Mouse (Mus musculus) neural tube, embryonic 11.5 days (tissue): ENCODE results near the gene Hpn. TPM values are rescaled to one million over a fixed set of nuclear protein-coding genes. Genes with fewer than 3 reads are reported as not detected.

Experiments
- ATAC-seq: fragments of 200-750 bp; cut with Nextera tagmentation; 2 replicates; pipeline ENCODE4 v1.8.0; 2017; ENCODE audit warnings: moderate number of reproducible peaks, mild to moderate bottlenecking, moderate TSS enrichment, moderate library complexity; ENCODE audit not compliant: insufficient read depth, low FRiP score, low TSS enrichment
- DNase-seq: peaks from one replicate; pipeline ENCODE4 v3.0.0-alpha.2; 2015; ENCODE audit warnings: low spot score
- H3K27ac ChIP-seq: fragments of 300-500 bp; sonication (generic); 2 replicates; pipeline ENCODE4 v1.5.1; 2014; ENCODE audit warnings: low read depth, mild to moderate bottlenecking, low read length
- H3K27me3 ChIP-seq: fragments of 300-500 bp; sonication (generic); 2 replicates; pipeline ENCODE4 v1.6.1; 2014; ENCODE audit warnings: mild to moderate bottlenecking, low read length, mixed read lengths; ENCODE audit not compliant: control insufficient read depth, insufficient read depth
- H3K36me3 ChIP-seq: fragments of 300-500 bp; sonication (generic); 2 replicates; pipeline ENCODE4 v1.6.1; 2014; ENCODE audit warnings: mild to moderate bottlenecking, low read length, moderate library complexity, mixed read lengths; ENCODE audit not compliant: control insufficient read depth, insufficient read depth
- H3K4me1 ChIP-seq: fragments of 300-500 bp; sonication (generic); 2 replicates; pipeline ENCODE4 v1.6.1; 2014; ENCODE audit warnings: low read length, mixed read lengths; ENCODE audit not compliant: control insufficient read depth, insufficient read depth
- H3K4me2 ChIP-seq: fragments of 300-500 bp; sonication (generic); 2 replicates; pipeline ENCODE4 v1.6.1; 2014; ENCODE audit warnings: low read depth, mild to moderate bottlenecking, moderate library complexity
- H3K4me3 ChIP-seq: fragments of 300-500 bp; sonication (generic); 2 replicates; pipeline ENCODE4 v1.5.1; 2014; ENCODE audit warnings: low read depth, low read length
- H3K9ac ChIP-seq: fragments of 300-500 bp; sonication (generic); 2 replicates; pipeline ENCODE4 v1.6.1; 2014; ENCODE audit warnings: mild to moderate bottlenecking, low read length
- H3K9me3 ChIP-seq: fragments of 300-500 bp; sonication (generic); 2 replicates; pipeline ENCODE4 v1.6.1; 2016; ENCODE audit warnings: low read length; ENCODE audit not compliant: control insufficient read depth
- WGBS: fragments of 180-500 bp; shearing (Covaris S2); extraction: QIAGEN DNeasy Blood & Tissue Kit; methylation state at CpG from one replicate; pipeline ENCODE4 v1.1.7; 2014; 5-methylcytosine and 5-hydroxymethylcytosine counted together
- polyA plus RNA-seq: library from polyadenylated mRNA; unstranded; fragments of >200 nt; fragmentation: Nextera tagmentation; extraction: Ambion mirVana; gene quantifications from 2 replicates; pipeline ENCODE4 v1.2.1, GENCODE M21; 2014

The Hpn gene
- polyA plus RNA-seq, 1 experiment from 2014 or later, result 1.6 TPM

DNA sequence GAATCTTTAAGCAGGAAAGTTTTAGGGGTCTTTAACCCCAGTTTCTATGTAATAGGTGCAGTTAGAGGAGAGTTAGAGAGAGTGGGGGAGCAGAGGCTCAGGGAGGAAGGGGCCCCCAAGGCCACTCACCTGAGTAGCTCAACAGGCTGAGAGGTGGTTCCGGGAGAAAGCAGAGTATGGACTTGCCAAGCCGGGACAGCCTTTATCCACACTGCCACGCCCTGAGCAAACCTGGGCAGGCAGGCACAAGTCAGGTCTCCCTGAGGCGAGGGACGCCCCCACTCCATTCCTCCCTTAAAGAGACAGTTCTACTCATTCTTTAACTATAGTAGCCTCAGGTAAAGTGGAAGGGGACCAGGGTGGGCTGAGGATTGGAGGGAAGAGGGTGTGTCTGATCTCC is 38.6 kb downstream of the Hpn start, which contains the start of gene Fxyd3:
Fxyd3 (minus strand) TSS at position 213 of the 400 bp plus-strand sequence.
- H3K4me1 ChIP-seq, result peaks cover 2% of the 10 kb centered on the region; the same call in 1 of the 2 replicates
- DNase-seq (no peak), ATAC-seq (no peak)
- no peaks in the 10 kb centered on the region for H3K27me3 ChIP-seq
- no peak within 1 kb of the TSS for H3K27ac ChIP-seq
- 0 out of 2 replicates have a peak, but pooled peaks cover 2% of the 10 kb centered on the region for H3K9me3 ChIP-seq
- H3K4me3 ChIP-seq, result no peak within 1 kb of the TSS
- H3K36me3 ChIP-seq, result no peaks in the 10 kb centered on the region
- no peak within 1 kb of the TSS for H3K4me2 ChIP-seq
- no peak within 1 kb of the TSS for H3K9ac ChIP-seq
- 56% methylated on average over 5 of the region's 5 CpGs for WGBS

DNA sequence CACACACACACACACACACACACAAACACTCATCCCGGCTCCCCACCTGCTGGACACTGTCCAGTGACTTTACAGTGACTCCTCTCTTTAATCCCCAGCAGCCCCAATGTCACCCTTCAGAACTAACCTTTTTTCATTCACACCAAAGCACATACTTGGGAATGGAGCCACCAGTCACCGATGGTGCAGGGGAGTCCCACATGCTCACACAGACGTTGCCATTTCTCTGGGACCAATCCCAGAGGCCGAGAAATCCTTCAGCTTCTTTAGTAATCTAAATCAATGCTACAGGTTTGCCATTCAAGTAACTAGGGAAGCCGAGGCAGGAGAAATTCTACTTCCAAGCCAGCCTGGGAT is 40.4 kb downstream of the Hpn start:
- Histone ChIP-seq H3K27me3 (no peaks in the 10 kb centered on the region), H3K9ac (no peak overlapping the region), H3K36me3 (no peaks in the 10 kb centered on the region), H3K4me2 (no peak overlapping the region), H3K9me3 (no peaks in the 10 kb centered on the region), H3K4me3 (no peak overlapping the region), H3K27ac (no peak overlapping the region), H3K4me1 (peaks cover 2% of the 10 kb centered on the region; the same call in 1 of the 2 replicates)
- ATAC-seq (no peak), DNase-seq (no peak)
- 74% methylated on average over 5 of the region's 5 CpGs for WGBS

DNA sequence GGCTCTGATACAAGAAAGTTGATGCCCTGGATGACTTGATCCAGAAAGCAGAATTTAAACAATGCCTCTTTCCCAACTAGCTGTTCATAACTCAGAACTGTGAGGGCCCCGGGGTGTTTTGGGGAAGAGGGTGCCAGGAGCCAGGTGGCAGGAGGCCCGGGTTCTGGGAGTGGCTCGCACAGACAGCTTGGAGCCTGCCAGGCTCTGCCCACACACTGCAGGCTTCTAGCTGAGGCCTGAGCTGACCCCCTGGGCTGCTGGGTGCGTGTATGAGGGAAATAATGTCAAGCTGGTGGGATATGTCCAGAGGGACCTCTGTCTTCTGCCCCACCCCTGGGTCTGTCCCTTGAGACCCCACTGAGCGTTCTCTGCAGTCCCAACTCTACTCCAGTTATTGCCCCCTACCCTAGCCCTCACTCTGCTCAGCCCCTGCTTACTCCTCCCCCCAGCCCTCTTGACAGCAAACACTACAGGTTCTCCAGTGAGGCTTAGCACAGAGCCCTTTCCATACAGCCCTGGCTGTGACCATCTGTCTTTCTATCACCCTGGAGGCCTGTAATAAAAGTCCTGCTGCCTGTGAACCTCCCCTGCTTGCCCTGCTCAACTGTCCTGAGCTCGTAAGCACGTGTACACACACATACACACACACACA is 40.9 kb downstream of the Hpn start:
- no peaks in the 10 kb centered on the region for H3K27me3 ChIP-seq
- DNase-seq (no peak), ATAC-seq (no peak)
- no peak overlapping the region for H3K9ac ChIP-seq
- H3K27ac ChIP-seq, result 0 out of 2 replicates have a peak overlapping the region, but pooled peaks have one; percentile 6
- peaks cover 2% of the 10 kb centered on the region; the same call in 1 of the 2 replicates for H3K4me1 ChIP-seq
- no peaks in the 10 kb centered on the region for H3K9me3 ChIP-seq
- 58% methylated on average over 7 of the region's 7 CpGs for WGBS
- H3K4me3 ChIP-seq, result no peak overlapping the region
- no peak overlapping the region for H3K4me2 ChIP-seq
- H3K36me3 ChIP-seq, result no peaks in the 10 kb centered on the region

DNA sequence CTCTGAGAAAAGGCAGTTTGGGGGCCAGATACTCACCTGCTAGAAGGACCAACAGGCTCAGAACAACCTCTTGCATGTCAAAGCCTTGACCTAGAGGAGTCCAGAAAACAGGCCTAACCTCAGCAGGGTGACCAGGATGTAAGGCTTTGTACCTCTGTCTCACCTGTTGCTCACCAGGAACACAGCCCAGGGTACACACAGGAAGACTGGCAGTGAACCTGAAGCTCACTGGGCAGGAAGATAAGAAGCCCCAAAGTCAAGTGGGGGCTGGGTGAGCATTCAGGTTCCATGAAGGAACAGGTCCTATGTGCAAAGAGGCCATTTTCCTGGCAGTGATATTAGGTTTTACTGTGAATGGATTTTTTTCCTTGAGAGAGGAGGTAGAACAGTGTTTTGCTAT is 41.5 kb downstream of the Hpn start:
- H3K36me3 ChIP-seq, result no peaks in the 10 kb centered on the region
- no peak overlapping the region for H3K9ac ChIP-seq
- no peak overlapping the region for H3K27ac ChIP-seq
- H3K4me3 ChIP-seq, result no peak overlapping the region
- no peak for DNase-seq
- no peaks in the 10 kb centered on the region for H3K27me3 ChIP-seq
- peaks cover 2% of the 10 kb centered on the region; the same call in 1 of the 2 replicates for H3K4me1 ChIP-seq
- no peak overlapping the region for H3K4me2 ChIP-seq
- ATAC-seq, result no peak
- no peaks in the 10 kb centered on the region for H3K9me3 ChIP-seq

DNA sequence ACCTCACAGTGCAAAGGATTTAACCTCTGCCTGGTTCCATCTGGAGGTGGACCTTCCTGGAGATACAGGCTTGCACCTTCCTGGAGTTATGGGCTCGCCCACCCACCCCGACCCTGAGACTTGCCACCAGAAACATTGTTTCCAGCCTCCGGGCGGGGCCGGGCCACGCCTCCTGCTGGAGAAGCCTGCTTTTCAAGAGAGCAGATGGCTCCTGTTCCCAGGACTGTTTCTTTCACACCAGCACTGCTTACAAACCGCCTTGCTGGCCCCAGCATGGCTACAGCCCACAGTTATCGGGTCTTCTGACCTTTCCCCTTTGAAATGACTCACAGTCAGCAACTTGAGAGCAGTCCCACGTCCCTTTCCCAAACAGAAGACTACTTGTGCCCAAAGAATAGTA is 42.8 kb downstream of the Hpn start:
- WGBS, result 26% methylated on average over 9 of the region's 9 CpGs
- ATAC-seq (no peak), DNase-seq (no peak)
- Histone ChIP-seq H3K4me2 (no peak overlapping the region), H3K4me1 (peaks cover 2% of the 10 kb centered on the region; the same call in 1 of the 2 replicates), H3K27me3 (no peaks in the 10 kb centered on the region), H3K4me3 (no peak overlapping the region), H3K27ac (no peak overlapping the region), H3K9me3 (no peaks in the 10 kb centered on the region), H3K9ac (no peak overlapping the region), H3K36me3 (no peaks in the 10 kb centered on the region)

DNA sequence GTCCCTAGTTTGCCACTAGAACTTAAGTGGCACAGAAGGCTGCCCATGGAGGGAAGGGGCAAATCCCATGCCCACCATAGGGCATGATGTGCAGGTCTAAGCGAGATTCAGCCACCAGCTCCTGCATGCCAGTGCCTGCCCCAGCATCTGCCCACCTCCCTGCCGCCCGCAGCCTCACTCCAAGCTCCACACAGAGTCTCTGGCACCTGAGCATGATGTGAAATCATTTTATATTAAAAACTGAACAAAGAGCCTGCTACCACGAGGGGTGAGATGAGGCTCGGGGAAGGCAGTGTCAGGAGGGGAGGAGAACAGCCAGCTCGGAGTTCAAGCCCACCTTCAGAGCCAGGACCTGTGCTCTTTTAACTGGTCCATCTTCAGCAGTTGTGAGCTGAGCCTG is 44.8 kb downstream of the Hpn start:
- no peak overlapping the region for H3K27ac ChIP-seq
- no peaks in the 10 kb centered on the region for H3K36me3 ChIP-seq
- WGBS, result 83% methylated on average over 6 of the region's 6 CpGs
- no peak overlapping the region for H3K4me3 ChIP-seq
- no peaks in the 10 kb centered on the region for H3K9me3 ChIP-seq
- H3K27me3 ChIP-seq, result no peaks in the 10 kb centered on the region
- no peak overlapping the region for H3K4me2 ChIP-seq
- 0 out of 2 replicates have a peak, but pooled peaks cover 2% of the 10 kb centered on the region for H3K4me1 ChIP-seq
- H3K9ac ChIP-seq, result no peak overlapping the region
- DNase-seq (no peak), ATAC-seq (no peak)

DNA sequence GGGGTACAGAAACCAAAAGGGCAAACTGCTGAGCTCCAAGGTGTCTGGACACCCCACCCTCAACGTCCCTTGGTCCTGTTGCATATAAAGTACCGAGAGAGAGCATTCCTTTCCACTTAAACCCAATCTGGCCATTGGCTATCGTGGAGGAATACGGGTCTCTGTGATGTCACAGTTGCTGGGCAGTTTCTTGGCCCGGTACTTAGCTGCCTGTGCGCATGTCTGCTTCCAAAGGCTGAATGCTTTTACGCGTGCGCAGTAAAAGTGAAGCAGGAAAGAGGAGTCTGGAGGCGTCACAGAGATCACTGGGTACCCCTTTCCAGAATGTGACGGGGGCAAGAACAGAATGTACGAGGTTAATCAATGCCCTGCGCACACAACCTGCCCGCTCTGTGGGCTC is 45.6 kb downstream of the Hpn start:
- Histone ChIP-seq H3K4me3 (no peak overlapping the region), H3K36me3 (no peaks in the 10 kb centered on the region), H3K4me1 (0 out of 2 replicates have a peak, but pooled peaks cover 2% of the 10 kb centered on the region), H3K27ac (no peak overlapping the region), H3K27me3 (no peaks in the 10 kb centered on the region), H3K9ac (no peak overlapping the region), H3K9me3 (no peaks in the 10 kb centered on the region), H3K4me2 (no peak overlapping the region)
- whole genome bisulfite sequencing, result 88% methylated on average over 14 of the region's 14 CpGs
- DNase-seq (no peak), ATAC-seq (no peak)

DNA sequence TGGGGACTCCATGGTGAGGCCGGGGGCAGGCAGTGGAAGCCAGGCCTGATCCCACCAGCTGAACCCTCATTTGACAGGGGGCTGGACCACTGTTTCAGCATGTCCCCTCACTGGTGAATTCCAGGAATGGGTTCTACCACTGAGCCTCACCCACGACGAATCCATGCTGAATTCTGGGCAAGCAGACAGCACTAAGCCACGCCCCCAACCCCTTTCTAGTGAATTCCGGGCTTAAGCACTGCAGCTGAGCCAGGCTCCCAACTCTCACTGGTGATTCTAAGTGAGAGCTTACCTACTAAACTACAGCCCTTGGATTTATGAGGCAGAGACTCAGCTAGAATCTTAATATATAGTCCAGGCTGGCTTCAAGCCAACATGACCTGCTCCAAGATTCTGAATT is 47.3 kb downstream of the Hpn start:
- Histone ChIP-seq H3K4me1 (0 out of 2 replicates have a peak, but pooled peaks cover 2% of the 10 kb centered on the region), H3K27me3 (no peaks in the 10 kb centered on the region), H3K9ac (0 out of 2 replicates have a peak overlapping the region, but pooled peaks have one; percentile 26), H3K36me3 (no peaks in the 10 kb centered on the region), H3K4me2 (no peak overlapping the region), H3K4me3 (no peak overlapping the region), H3K9me3 (no peaks in the 10 kb centered on the region), H3K27ac (no peak overlapping the region)
- ATAC-seq, result no peak
- no peak for DNase-seq
- WGBS, result 49% methylated on average over 5 of the region's 5 CpGs

DNA sequence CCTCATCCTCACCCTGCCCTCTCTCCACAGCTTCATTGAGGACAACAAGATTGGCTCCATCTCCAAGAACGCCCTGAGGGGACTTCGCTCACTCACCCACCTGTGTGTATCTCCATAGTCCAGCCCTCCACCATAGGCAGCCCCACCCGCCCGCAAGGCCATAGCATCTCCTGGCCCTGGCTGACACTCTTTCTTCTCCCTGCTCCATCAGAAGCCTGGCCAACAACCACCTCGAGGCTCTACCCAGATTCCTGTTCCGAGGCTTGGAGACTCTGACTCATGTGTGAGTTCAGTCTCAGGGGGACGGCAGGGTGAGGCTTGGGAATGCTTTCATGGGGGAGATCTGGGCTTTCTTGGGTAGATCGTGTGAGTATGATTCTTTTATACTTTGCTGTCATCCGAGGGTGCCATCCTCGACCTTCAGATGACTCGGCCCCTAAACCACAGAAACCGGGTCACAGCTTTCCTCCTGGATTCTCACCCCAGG is 52.0 kb downstream of the Hpn start:
- H3K36me3 ChIP-seq, result no peaks in the 10 kb centered on the region
- H3K27ac ChIP-seq, result no peak overlapping the region
- no peak overlapping the region for H3K9ac ChIP-seq
- WGBS, result 88% methylated on average over 12 of the region's 12 CpGs
- no peak for DNase-seq
- no peaks in the 10 kb centered on the region for H3K4me1 ChIP-seq
- H3K4me2 ChIP-seq, result no peak overlapping the region
- no peaks in the 10 kb centered on the region for H3K27me3 ChIP-seq
- no peaks in the 10 kb centered on the region for H3K9me3 ChIP-seq
- no peak for ATAC-seq
- no peak overlapping the region for H3K4me3 ChIP-seq
